Mouse (Mus musculus) T-helper 17 cell (primary cell): ENCODE data around the gene Pla2g12b.

Experiments used
- in situ Hi-C, 2 experiments: fragments of 300-600 bp; cut with MboI, MseI; formaldehyde crosslinking; loops; 1 replicate in 1 of 2; 2 replicates in 1 of 2; pipeline ENCODE4 v1.15.1; 2025; ENCODE audit warnings: high pct_unique_total_duplicates in 2 of 2

Pla2g12b gene

GRCm38 (mm10) chr10:59462307-59462706, 58.8 kb downstream of the Pla2g12b start:
- in situ Hi-C loops, result loop anchor here in 1 of 2 experiments (10.0 kb wide), 1 partner anchor 1252 kb away; no protein-coding TSS in a partner anchor

GRCm38 (mm10) chr10:59465546-59465945, 62.1 kb downstream of the Pla2g12b start:
- in situ Hi-C loops, result loop anchor here in 1 of 2 experiments (10.0 kb wide), 1 partner anchor 1249 kb away; no protein-coding TSS in a partner anchor

DNA sequence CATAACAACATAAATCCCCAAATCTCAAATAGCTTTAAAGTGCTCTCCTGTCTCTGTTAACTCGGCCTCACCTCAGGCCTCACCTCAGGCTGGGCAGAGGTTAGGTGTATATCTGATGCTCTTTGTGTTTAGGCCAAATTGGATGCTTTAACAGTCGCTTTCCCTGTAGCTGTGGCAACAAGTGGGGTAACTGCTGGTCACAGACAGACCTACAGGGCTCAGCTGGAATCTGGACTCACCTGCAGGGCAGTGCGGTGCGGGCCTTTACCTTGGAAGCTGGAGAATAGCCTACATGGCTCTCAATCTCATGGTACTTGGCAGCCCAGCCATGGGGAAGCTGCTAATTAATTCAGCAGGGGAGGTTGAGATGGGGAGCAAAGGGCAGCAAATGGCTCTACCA, 63.2 kb downstream of the Pla2g12b start:
- in situ Hi-C loops, result loop anchor here in 1 of 2 experiments (10.0 kb wide), 1 partner anchor 1248 kb away; no protein-coding TSS in a partner anchor

GRCm38 (mm10) chr10:59467297-59467696, 63.8 kb downstream of the Pla2g12b start:
- in situ Hi-C loops, result loop anchor here in 1 of 2 experiments (10.0 kb wide), 1 partner anchor 1248 kb away; no protein-coding TSS in a partner anchor

- in situ Hi-C loops, result no loop called here
Measured at GRCm38 (mm10) chr10:59470451-59470850, 67.0 kb downstream of the Pla2g12b start.
